Mouse (Mus musculus) ES-E14 (cell line): ENCODE results near the gene Klhl18.

ENCODE experiments used
- CHD2 ChIP-seq: IDR thresholded peaks from 2 replicates; pipeline ENCODE4 v1.6.1; 2014; ENCODE audit warnings: mild to moderate bottlenecking, low read depth, low read length, inconsistent platforms
- HCFC1 ChIP-seq: IDR thresholded peaks from 2 replicates; pipeline ENCODE4 v1.6.1; 2012; ENCODE audit warnings: low read length, inconsistent platforms, borderline replicate concordance; ENCODE audit not compliant: insufficient read depth
- MAFK ChIP-seq: IDR thresholded peaks from 2 replicates; pipeline ENCODE4 v1.6.1; 2014; ENCODE audit warnings: mild to moderate bottlenecking, low read depth, low read length, inconsistent platforms; ENCODE audit not compliant: insufficient read depth
- ZC3H11A ChIP-seq: IDR thresholded peaks from 2 replicates; pipeline ENCODE4 v1.6.1; 2012; ENCODE audit warnings: low read depth, mild to moderate bottlenecking, inconsistent platforms, low read length, borderline replicate concordance
- ZNF384 ChIP-seq: IDR thresholded peaks from 2 replicates; pipeline ENCODE4 v1.6.1; 2012; ENCODE audit warnings: low read depth, low read length, inconsistent platforms

- no peak for TF ChIP-seq ZNF384
- no peak for TF ChIP-seq MAFK
- no peak for TF ChIP-seq ZC3H11A
- no peak for TF ChIP-seq HCFC1
- no peak for TF ChIP-seq CHD2
These were observed 83.2 kb downstream of the Klhl18 start for GRCm38 (mm10) chr9:110393295-110393694.
